Mouse (Mus musculus) thymus, adult 2 months (tissue): ENCODE results near the gene Trabd2b.

Experiments used
- CTCF ChIP-seq: fragments of 200-500 bp; IDR thresholded peaks from 2 replicates; pipeline ENCODE4 v1.5.1; 2012; ENCODE audit warnings: mild to moderate bottlenecking, control low read depth, low read length, moderate library complexity, borderline replicate concordance; ENCODE audit not compliant: control insufficient read depth, poor library complexity, insufficient read depth; ENCODE audit errors: extremely low read depth
- POLR2A ChIP-seq: fragments of 200-500 bp; IDR thresholded peaks from 2 replicates; pipeline ENCODE4 v1.6.1; 2012; ENCODE audit warnings: mild to moderate bottlenecking, low read length, control low read depth, moderate library complexity; ENCODE audit not compliant: control insufficient read depth, poor library complexity, insufficient read depth; ENCODE audit errors: extremely low read depth

DNA sequence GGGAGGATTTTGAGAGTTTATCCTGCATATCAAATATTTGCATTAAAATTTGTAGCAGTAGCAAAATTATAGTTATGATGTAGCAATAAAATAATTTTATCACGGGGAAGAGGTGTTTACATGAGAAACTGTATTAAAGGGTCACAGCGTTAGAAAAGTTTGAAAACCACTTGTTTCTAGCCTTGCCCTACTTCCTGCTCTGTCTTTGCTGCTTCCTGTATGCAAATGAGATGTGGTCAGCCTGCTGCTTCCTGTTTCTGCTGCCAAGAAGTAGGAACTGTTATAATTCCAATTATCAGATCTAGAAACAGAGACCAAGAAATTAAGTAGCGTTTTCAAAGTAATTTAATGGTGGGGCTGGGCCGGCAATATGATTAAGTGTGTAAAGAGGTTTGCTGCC is 245.9 kb downstream of the Trabd2b start:
- no peak for TF ChIP-seq CTCF
- TF ChIP-seq POLR2A, result no peak
